Mouse (Mus musculus) MEL (cell line): Measurements from ENCODE around the gene Creb3l1. TPM values are rescaled to one million over a fixed set of nuclear protein-coding genes. Genes with fewer than 3 reads are reported as not detected.

Experiments used
- DNase-seq: peaks from one replicate; pipeline ENCODE4 v3.0.0; 2011; ENCODE audit warnings: low read depth, low spot score
- H3K27ac ChIP-seq: 2 replicates; pipeline ENCODE4 v1.5.1; 2012; ENCODE audit warnings: low read depth, mild to moderate bottlenecking, control low read depth, low read length, moderate library complexity; ENCODE audit not compliant: control insufficient read depth
- H3K27me3 ChIP-seq, 2 experiments: fragments of 150-350 bp in 1 of 2; sonication (generic) in 1 of 2; 2 replicates each; pipeline ENCODE4 v1.6.1; 2012; ENCODE audit warnings: low read length in 2 of 2, mild to moderate bottlenecking in 2 of 2, improper control_type of control experiment in 1 of 2, moderate library complexity in 1 of 2; ENCODE audit not compliant: insufficient read depth in 2 of 2, control insufficient read depth in 1 of 2
- H3K36me3 ChIP-seq, 2 experiments: 2 replicates each; pipeline ENCODE4 v1.6.1; 2012 to 2014; ENCODE audit warnings: low read length in 2 of 2, improper control_type of control experiment in 1 of 2, inconsistent platforms in 1 of 2, mild to moderate bottlenecking in 1 of 2; ENCODE audit not compliant: insufficient read depth in 2 of 2, control insufficient read depth in 1 of 2
- H3K4me1 ChIP-seq, 2 experiments: fragments of 150-350 bp in 1 of 2; sonication (generic) in 1 of 2; 2 replicates each; pipeline ENCODE4 v1.6.1; 2012; ENCODE audit warnings: low read length in 2 of 2, improper control_type of control experiment in 1 of 2, mild to moderate bottlenecking in 1 of 2; ENCODE audit not compliant: insufficient read depth in 2 of 2, control insufficient read depth in 1 of 2
- H3K4me3 ChIP-seq, 2 experiments: fragments of 150-350 bp in 1 of 2; sonication (generic) in 1 of 2; 2 replicates each; pipeline ENCODE4 v1.5.1; 2012; ENCODE audit warnings: low read depth in 2 of 2, low read length in 2 of 2, mild to moderate bottlenecking in 2 of 2, moderate library complexity in 2 of 2, control low read depth in 1 of 2, improper control_type of control experiment in 1 of 2; ENCODE audit not compliant: control insufficient read depth in 1 of 2, insufficient read depth in 1 of 2
- H3K79me2 ChIP-seq: 2 replicates; pipeline ENCODE4 v1.6.1; 2012; ENCODE audit warnings: mild to moderate bottlenecking, low read length, moderate library complexity; ENCODE audit not compliant: control insufficient read depth, poor library complexity, insufficient read depth
- H3K9ac ChIP-seq: 2 replicates; pipeline ENCODE4 v1.6.1; 2012; ENCODE audit warnings: low read depth, mild to moderate bottlenecking, control low read depth, low read length, moderate library complexity; ENCODE audit not compliant: control insufficient read depth, poor library complexity, severe bottlenecking
- H3K9me3 ChIP-seq: fragments of 150-350 bp; sonication (generic); replicated peaks from 2 replicates; pipeline ENCODE4 v1.6.1; 2012; ENCODE audit warnings: mild to moderate bottlenecking, low read length, improper control_type of control experiment, moderate library complexity; ENCODE audit not compliant: insufficient read depth
- BHLHE40 ChIP-seq: IDR thresholded peaks from 2 replicates; pipeline ENCODE4 v1.6.1; 2012; ENCODE audit warnings: low read depth, mild to moderate bottlenecking, inconsistent platforms, low read length, improper control_type of control experiment, borderline replicate concordance
- CHD1 ChIP-seq: IDR thresholded peaks from 2 replicates; pipeline ENCODE4 v1.6.1; 2012; ENCODE audit warnings: low read depth, mild to moderate bottlenecking, inconsistent platforms, low read length, improper control_type of control experiment
- CHD2 ChIP-seq: IDR thresholded peaks from 2 replicates; pipeline ENCODE4 v1.6.1; 2011; ENCODE audit warnings: low read length, improper control_type of control experiment
- CTCF ChIP-seq, 3 experiments: IDR thresholded peaks in 2 of 3; conservative IDR thresholded peaks in 1 of 3; 2 replicates each; pipeline ENCODE4 v1.5.1; 2011 to 2012; ENCODE audit warnings: low read length in 3 of 3, low read depth in 2 of 3, mild to moderate bottlenecking in 2 of 3, improper control_type of control experiment in 1 of 3, inconsistent platforms in 1 of 3, mixed read lengths in 1 of 3, moderate library complexity in 1 of 3; ENCODE audit not compliant: control insufficient read depth in 1 of 3, insufficient read depth in 1 of 3, poor library complexity in 1 of 3, severe bottlenecking in 1 of 3
- ELF1 ChIP-seq: IDR thresholded peaks from 2 replicates; pipeline ENCODE4 v1.6.1; 2014; ENCODE audit warnings: low read depth, mild to moderate bottlenecking, inconsistent platforms, low read length, improper control_type of control experiment, moderate library complexity
- EP300 ChIP-seq, 2 experiments: IDR thresholded peaks; 2 replicates each; pipeline ENCODE4 v1.6.1; 2011; ENCODE audit warnings: improper control_type of control experiment in 2 of 2, low read length in 2 of 2, low read depth in 1 of 2, mild to moderate bottlenecking in 1 of 2
- ETS1 ChIP-seq: IDR thresholded peaks from 2 replicates; pipeline ENCODE4 v1.6.1; 2012; ENCODE audit warnings: low read depth, mild to moderate bottlenecking, inconsistent platforms, low read length, improper control_type of control experiment, moderate library complexity
- GABPA ChIP-seq: IDR thresholded peaks from 2 replicates; pipeline ENCODE4 v1.6.1; 2012; ENCODE audit warnings: low read depth, mild to moderate bottlenecking, inconsistent platforms, low read length, improper control_type of control experiment, moderate library complexity
- GATA1 ChIP-seq: IDR thresholded peaks from 2 replicates; pipeline ENCODE4 v1.6.1; 2011; ENCODE audit warnings: low read depth, low read length, improper control_type of control experiment
- KAT2A ChIP-seq: conservative IDR thresholded peaks from 2 replicates; pipeline ENCODE4 v1.6.1; 2012; ENCODE audit warnings: low read depth, low read length, improper control_type of control experiment, inconsistent platforms
- MAFK ChIP-seq: IDR thresholded peaks from 2 replicates; pipeline ENCODE4 v1.6.1; 2011; ENCODE audit warnings: low read depth, mild to moderate bottlenecking, low read length, improper control_type of control experiment, borderline replicate concordance
- MAX ChIP-seq: IDR thresholded peaks from 2 replicates; pipeline ENCODE4 v1.6.1; 2011; ENCODE audit warnings: low read length, improper control_type of control experiment
- MAZ ChIP-seq: IDR thresholded peaks from 2 replicates; pipeline ENCODE4 v1.6.1; 2012; ENCODE audit warnings: low read depth, mild to moderate bottlenecking, inconsistent platforms, low read length, improper control_type of control experiment
- MEF2A ChIP-seq: IDR thresholded peaks from 2 replicates; pipeline ENCODE4 v1.6.1; 2014; ENCODE audit warnings: low read depth, mild to moderate bottlenecking, inconsistent platforms, low read length, improper control_type of control experiment; ENCODE audit not compliant: poor library complexity, insufficient replicate concordance, severe bottlenecking; ENCODE audit errors: extremely low read depth
- MYB ChIP-seq: IDR thresholded peaks from 2 replicates; pipeline ENCODE4 v1.6.1; 2011; ENCODE audit warnings: mild to moderate bottlenecking, low read depth, low read length, improper control_type of control experiment
- POLR2AphosphoS2 ChIP-seq: IDR thresholded peaks from 2 replicates; pipeline ENCODE4 v1.6.1; 2011; ENCODE audit warnings: low read length, improper control_type of control experiment
- POLR2AphosphoS5 ChIP-seq: IDR thresholded peaks from 2 replicates; pipeline ENCODE4 v1.6.1; 2012; ENCODE audit warnings: low read depth, borderline replicate concordance, mild to moderate bottlenecking, inconsistent platforms, low read length, moderate library complexity, mixed read lengths
- SIN3A ChIP-seq: IDR thresholded peaks from 2 replicates; pipeline ENCODE4 v1.6.1; 2012; ENCODE audit warnings: low read length, improper control_type of control experiment, inconsistent platforms
- SMC3 ChIP-seq: IDR thresholded peaks from 2 replicates; pipeline ENCODE4 v1.6.1; 2011; ENCODE audit warnings: low read depth, low read length, improper control_type of control experiment
- TBP ChIP-seq: IDR thresholded peaks from 2 replicates; pipeline ENCODE4 v1.8.0; 2011; ENCODE audit warnings: low read depth, low read length, improper control_type of control experiment
- TCF12 ChIP-seq: IDR thresholded peaks from 2 replicates; pipeline ENCODE4 v1.6.1; 2014; ENCODE audit warnings: low read depth, mild to moderate bottlenecking, inconsistent platforms, low read length, improper control_type of control experiment, moderate library complexity
- USF1 ChIP-seq: IDR thresholded peaks from 2 replicates; pipeline ENCODE4 v1.6.1; 2014; ENCODE audit warnings: low read depth, mild to moderate bottlenecking, inconsistent platforms, low read length, improper control_type of control experiment, moderate library complexity
- ZC3H11A ChIP-seq: IDR thresholded peaks from 2 replicates; pipeline ENCODE4 v1.6.1; 2012; ENCODE audit warnings: low read depth, mild to moderate bottlenecking, inconsistent platforms, low read length, improper control_type of control experiment
- ZKSCAN1 ChIP-seq: IDR thresholded peaks from 2 replicates; pipeline ENCODE4 v1.6.1; 2012; ENCODE audit warnings: low read depth, mild to moderate bottlenecking, inconsistent platforms, low read length, improper control_type of control experiment, moderate library complexity
- ZMIZ1 ChIP-seq: IDR thresholded peaks from 2 replicates; pipeline ENCODE4 v1.6.1; 2012; ENCODE audit warnings: low read depth, mild to moderate bottlenecking, inconsistent platforms, low read length, improper control_type of control experiment, moderate library complexity
- ZNF384 ChIP-seq: IDR thresholded peaks from 2 replicates; pipeline ENCODE4 v1.6.1; 2012; ENCODE audit warnings: low read depth, mild to moderate bottlenecking, inconsistent platforms, low read length, improper control_type of control experiment
- polyA plus RNA-seq, 2 experiments: library from polyadenylated mRNA; stranded (reverse) in 1 of 2; unstranded in 1 of 2; fragments of >175 nt in 1 of 2; fragments of >200 nt in 1 of 2; gene quantifications; 2 replicates each; pipeline versions ENCODE4 v1.2.1 to v1.2.4; 2012; ENCODE audit warnings: low replicate concordance in 2 of 2, low read depth in 1 of 2; ENCODE audit not compliant: insufficient read length in 2 of 2, insufficient read depth in 1 of 2, missing spikeins in 1 of 2
- total RNA-seq: library from RNA; depleted of rRNA; stranded (reverse); fragments of 300-350 nt; gene quantifications from 2 replicates; pipeline ENCODE4 v1.2.3, GENCODE M21; 2012

Creb3l1 gene
- total and polyA plus RNA-seq, 3 experiments: 0.12 to 9.1 TPM; not detected in 1

DNA sequence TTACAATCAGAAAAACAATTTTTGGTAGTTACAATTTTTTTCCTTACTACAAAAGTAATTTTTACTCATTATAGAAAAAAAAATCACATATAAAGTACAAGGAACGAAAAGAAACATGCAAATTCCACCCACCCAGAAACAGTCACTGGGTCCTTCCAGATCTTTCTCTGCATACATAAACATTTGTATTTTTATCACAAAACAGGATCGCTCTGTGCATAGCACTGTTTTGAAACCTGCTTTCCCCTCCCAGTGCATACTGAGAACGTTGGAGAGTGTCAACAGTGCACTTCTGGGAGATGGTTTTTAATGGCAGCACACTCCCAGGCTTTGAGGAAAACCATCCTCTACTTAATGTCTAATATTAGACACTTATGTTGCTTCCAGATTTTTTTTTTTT is 43.3 kb upstream of the Creb3l1 start:
- Histone ChIP-seq H3K36me3 (no peaks in the 10 kb centered on the region), H3K4me1 (no peaks in the 10 kb centered on the region), H3K27ac (no peak overlapping the region), H3K79me2 (no peaks in the 10 kb centered on the region), H3K27me3 (peaks cover 17 to 28% of the 10 kb centered on the region in 2 experiments), H3K9ac (no peak overlapping the region), H3K4me3 (no peak overlapping the region), H3K9me3 (no peaks in the 10 kb centered on the region)
- TF ChIP-seq GATA1: no peak
- no peak for TF ChIP-seq GABPA
- no peak for TF ChIP-seq CTCF (IDR thresholded peaks at IDR 0.05 in 2 of 3, conservative IDR thresholded peaks at IDR 0.05 in 1 of 3; ENCODE audit: control insufficient read depth in 1 of 3, insufficient read depth in 1 of 3, low read depth in 2 of 3, low read length in 3 of 3, poor library complexity in 1 of 3, severe bottlenecking in 1 of 3)
- no peak for TF ChIP-seq TCF12
- TF ChIP-seq KAT2A: no peak
- no peak for TF ChIP-seq ZNF384
- TF ChIP-seq ETS1: no peak
- TF ChIP-seq MAFK: no peak
- TF ChIP-seq TBP: no peak
- no peak for TF ChIP-seq MYB
- no peak for TF ChIP-seq ZKSCAN1
- TF ChIP-seq SIN3A: no peak
- TF ChIP-seq MEF2A: no peak
- no peak for TF ChIP-seq BHLHE40
- no peak for TF ChIP-seq ELF1
- no peak for TF ChIP-seq SMC3
- TF ChIP-seq USF1: no peak
- TF ChIP-seq CHD2: no peak
- DNase-seq: no peak

GRCm38 (mm10) chr2:92066899-92067298 is 42.6 kb upstream of the Creb3l1 start:
- H3K79me2 ChIP-seq: no peaks in the 10 kb centered on the region
- no peaks in the 10 kb centered on the region for H3K4me1 ChIP-seq
- H3K9me3 ChIP-seq: no peaks in the 10 kb centered on the region
- H3K27me3 ChIP-seq: peaks cover 12 to 23% of the 10 kb centered on the region in 2 experiments
- DNase-seq: peak; percentile 14
- no peak overlapping the region for H3K9ac ChIP-seq
- no peak overlapping the region for H3K27ac ChIP-seq
- no peak for TF ChIP-seq MAFK
- no peak for TF ChIP-seq POLR2AphosphoS2
- TF ChIP-seq BHLHE40: no peak
- TF ChIP-seq EP300 (IDR thresholded peaks at IDR 0.05; ENCODE audit: low read depth in 1 of 2, low read length in 2 of 2): no peak
- no peak for TF ChIP-seq ZC3H11A
- TF ChIP-seq MAX: no peak
- no peak for TF ChIP-seq USF1
- TF ChIP-seq POLR2AphosphoS5: no peak
- TF ChIP-seq ZMIZ1: no peak
- no peak for TF ChIP-seq ETS1
- TF ChIP-seq CHD1: no peak
- TF ChIP-seq MAZ: no peak
- TF ChIP-seq GABPA: no peak
- no peak for TF ChIP-seq SMC3
- no peaks in the 10 kb centered on the region for H3K36me3 ChIP-seq
- no peak overlapping the region for H3K4me3 ChIP-seq
